Mouse (Mus musculus) liver, adult 2 months (tissue): ENCODE data around the gene Arhgap28.

Experiments used
- CTCF ChIP-seq: fragments of 200-500 bp; IDR thresholded peaks from 2 replicates; pipeline ENCODE4 v1.5.1; 2011; ENCODE audit warnings: low read depth, low read length, control low read depth
- POLR2A ChIP-seq: fragments of 200-500 bp; IDR thresholded peaks from 2 replicates; pipeline ENCODE4 v1.6.1; 2011; ENCODE audit warnings: low read length, control low read depth; ENCODE audit not compliant: insufficient read depth; ENCODE audit errors: extremely low read depth

- no peak for TF ChIP-seq POLR2A
- no peak for TF ChIP-seq CTCF
Measured at GRCm38 (mm10) chr17:67816916-67817315, 187.0 kb downstream of the Arhgap28 start.
